Mouse (Mus musculus) cerebellum, adult 9-11 months (tissue): ENCODE measurements around the gene Ikbkg.
A peak's percentile ranks its signal among the peaks of the same experiment; 100 is the strongest.
"Not testable (repeated sequence)": the region's sequence is repeated elsewhere in the genome, so short reads cannot be mapped to it uniquely, and the experiment has no call there.

Experiments
- DNase-seq: peaks from one replicate; pipeline ENCODE4 v3.0.0; 2022

The Ikbkg gene

DNA sequence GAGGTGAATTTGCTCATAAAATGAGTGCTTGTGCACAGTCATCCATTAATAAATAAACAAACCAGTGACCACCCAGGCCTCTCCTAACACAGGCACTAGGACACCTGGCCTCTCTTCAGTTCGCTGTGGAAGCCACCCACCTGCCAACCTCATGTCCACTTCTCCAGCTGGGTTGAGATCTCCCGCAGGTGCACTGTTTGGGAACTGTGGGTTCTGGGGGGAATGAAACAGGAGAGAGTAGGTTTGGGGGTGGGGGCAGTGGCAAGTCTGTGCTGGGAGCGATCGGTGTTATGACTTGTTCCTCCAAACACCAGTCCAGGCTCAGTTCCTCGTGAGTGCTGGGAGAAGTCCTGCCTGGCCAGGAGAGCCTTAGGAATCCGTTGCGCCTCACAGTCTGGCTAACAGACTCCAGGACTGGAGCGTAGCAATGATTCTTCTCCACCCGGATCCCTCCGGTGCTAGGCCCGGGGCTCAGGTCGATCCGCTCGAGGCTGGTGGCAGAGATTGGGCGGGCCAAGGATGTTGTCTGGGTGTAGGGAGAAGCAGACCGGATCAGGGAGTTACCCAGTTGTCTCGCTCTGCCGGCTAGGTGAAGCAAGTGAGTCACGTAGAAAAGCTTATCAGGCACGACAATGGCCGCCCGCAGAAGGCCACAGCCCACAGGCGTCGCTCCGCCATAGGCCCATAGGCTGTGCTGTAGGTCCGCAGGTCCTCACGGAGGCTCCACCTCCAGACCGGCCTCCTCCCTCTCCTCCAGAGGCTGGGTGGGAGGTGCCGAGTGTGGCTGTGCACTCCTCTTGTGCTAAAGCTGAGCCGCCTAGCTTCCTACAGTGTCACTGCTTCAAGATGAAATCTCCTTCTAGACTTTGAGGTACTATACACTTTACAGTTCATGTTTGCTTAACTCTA, at the start of gene Ikbkg, which contains the start of gene Fam3a:
Gene Ikbkg (plus strand): TSS at position 756 of the 909 bp plus-strand sequence.
Gene Fam3a (minus strand): TSS at position 738 of the 909 bp plus-strand sequence.
- DNase-seq, result peak; percentile 88

DNA sequence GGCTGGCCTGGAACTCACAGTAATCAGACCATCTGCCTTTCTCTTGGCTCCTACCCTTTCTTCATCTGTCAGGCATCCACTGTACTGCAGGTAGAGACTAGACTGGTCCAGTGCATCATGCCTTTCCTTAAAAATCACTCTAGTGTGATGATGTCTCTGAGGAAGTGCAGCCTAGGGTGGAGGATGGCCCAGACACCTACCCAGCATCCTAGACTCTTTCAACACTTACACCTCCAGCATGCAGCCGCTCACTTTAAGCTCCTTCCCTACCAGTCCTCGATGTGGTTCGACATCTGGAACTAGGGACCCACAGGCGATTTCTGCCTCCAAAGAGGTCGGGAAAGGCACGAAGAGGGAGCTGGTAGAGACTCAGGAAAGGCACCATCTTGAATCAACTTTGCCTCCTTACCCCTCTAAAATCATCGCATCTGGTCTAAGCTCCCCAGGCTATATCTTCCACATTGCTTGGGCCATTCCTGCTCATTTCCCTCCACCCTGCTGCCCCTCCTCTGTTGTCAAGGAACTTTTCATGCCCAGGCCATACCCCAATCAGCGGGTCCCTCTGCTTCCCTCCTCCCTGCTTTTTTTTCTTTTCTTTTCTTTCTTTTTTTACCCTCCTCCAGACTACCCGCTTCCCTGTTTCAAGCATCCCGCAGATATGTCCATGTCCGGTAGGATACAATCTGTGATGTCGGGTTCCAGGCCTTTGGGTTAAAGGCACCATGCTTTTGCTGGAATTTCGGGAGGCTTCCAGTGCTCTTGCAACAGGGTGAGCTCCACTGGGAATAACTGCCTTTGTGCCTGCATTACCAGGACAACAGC, 40.2 kb upstream of the Ikbkg start:
- no peak for DNase-seq

DNA sequence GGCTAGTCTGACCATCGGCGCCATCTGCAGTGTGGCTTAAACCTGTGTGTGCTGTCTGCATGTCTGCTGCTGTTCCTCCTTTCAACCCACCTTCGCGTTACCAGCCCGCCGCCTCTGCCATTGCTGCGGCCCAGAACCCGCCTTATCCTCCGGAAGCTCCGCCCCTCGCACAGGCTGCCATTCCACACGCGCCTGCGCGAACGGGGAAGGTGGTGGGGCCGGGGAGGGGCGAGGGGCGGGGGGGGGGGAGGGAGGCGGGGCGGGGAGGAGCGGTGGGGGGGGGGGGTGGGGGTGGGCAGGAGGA, 39.7 kb upstream of the Ikbkg start, which contains the start of gene Lage3:
Gene Lage3 (minus strand): TSS at position 152 of the 304 bp plus-strand sequence.
- DNase-seq, result peak; percentile 85

DNA sequence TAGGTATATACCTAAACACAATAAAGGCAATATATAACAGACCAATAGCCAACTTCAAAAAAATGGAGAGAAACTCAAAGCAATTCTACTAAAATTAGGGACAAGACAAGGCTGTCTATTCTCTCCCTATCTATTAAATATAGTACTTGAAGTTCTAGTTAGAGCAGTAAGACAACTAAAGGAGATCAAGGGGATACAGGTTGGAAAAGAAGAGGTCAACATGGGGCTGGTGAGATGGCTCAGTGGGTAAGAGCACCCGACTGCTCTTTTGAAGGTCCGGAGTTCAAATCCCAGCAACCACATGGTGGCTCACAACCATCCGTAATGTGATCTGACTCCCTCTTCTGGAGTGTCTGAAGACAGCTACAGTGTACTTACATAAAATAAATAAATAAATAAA, 36.0 kb upstream of the Ikbkg start:
- DNase-seq, result not testable (repeated sequence)

DNA sequence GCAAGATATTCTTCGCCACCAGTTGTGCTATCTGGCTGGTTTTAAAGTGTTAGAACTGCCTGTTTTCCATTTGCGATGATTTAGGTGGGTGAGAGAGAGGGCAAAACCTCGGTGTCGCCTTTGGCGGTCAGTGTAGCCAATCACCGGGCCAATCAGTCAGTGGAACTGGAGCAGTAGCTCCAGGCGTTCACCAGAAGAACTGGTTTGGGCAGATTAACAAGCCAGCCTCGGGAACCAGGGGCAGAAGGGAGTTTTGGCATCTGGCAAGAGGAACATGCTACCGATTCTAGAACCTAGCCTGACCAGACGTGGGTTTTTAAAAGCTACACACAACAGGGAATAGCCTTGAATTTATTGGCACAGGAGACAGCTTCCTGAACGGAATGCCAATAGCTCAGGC, 33.9 kb upstream of the Ikbkg start:
- no peak for DNase-seq

DNA sequence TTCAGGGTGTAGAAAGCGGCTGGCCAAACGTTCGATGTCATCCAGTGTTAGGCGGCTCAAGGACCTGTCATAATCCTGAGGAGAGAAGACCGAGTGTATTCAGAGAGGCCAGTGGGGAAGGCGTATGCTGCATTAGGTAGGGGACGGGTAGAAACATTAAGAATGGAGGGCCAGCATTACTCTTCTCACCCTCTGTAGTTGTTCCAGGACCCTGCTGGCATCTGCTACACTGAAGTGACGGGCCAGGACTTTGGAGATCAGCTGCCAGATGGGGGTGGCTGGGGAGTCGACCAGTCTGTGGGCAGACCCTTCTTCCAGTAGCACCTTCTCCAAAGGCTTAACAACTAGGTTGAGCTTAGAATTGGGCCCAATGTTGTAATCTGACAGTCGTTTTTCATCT, 25.6 kb upstream of the Ikbkg start:
- DNase-seq, result no peak

DNA sequence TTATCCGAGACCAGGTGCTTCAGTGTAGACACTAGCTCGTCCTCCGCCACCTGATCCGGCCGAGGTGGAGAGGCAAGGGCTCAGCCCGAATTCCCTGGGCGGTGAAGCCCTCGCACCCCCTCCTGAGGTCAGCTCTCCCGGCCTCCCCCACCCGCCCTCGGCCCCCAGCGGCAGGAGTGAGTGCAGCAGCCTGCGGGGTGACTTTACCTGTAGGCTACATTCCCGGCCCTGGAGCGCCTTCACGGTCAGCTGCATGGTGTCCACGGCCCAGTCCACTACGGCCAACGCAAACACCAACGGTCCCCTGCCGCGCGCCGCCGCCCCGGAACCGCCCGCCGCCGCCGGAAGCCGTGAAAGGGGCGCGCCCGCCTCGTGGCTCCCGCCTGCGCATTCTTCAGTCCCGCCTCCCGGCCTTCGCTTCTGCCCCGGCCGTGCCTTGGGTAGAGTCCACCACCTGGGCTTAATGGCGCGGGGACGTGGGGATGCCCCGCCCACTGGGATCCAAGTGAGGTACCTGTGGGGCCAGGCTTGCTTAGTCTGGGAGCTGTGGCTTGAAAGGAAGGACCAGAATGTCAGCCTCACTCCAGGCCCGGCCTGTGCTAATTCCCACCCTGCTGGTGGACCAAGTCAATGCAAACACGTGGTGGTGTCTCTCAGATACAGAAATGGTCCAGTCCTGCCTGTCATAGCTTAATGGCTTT, 24.7 kb upstream of the Ikbkg start:
- DNase-seq, result peak; percentile 77

DNA sequence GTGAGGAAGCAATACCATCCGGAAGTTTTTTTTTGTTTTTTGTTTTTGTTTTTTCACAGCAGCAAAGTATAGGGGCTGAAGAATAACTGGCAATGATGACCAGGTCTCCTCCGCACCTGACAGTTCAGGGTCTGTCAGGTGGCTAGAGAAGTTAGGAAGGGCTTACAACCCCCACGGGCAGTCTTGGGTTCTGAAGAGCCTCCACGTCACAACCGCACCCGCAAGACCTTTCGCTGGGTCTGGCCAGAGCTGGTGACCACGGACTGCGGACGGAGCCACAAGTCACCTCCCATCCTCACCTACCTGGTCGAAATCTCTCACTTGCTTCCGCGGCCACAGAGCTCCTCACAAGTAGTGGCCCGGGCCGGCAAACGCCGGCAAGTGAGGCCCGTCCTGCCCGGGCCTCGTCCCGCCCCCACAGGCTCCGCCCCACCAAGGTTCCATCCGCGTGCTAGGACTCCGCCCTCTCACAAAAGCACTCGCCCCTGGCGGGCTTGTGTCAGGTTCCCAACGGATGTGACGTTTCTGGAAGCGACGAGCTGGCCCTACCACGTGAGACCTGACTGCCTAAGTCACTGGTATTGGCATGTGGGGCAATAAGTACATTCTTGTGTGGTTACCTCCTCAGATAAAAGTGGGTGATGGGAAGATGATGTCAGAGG, 20.1 kb upstream of the Ikbkg start, which contains the start of the genes Ubl4a and Slc10a3:
Gene Ubl4a (minus strand): TSS at position 331 of the 662 bp plus-strand sequence.
Gene Slc10a3 (minus strand): TSS at position 462 of the 662 bp plus-strand sequence.
- peak; percentile 85 for DNase-seq

DNA sequence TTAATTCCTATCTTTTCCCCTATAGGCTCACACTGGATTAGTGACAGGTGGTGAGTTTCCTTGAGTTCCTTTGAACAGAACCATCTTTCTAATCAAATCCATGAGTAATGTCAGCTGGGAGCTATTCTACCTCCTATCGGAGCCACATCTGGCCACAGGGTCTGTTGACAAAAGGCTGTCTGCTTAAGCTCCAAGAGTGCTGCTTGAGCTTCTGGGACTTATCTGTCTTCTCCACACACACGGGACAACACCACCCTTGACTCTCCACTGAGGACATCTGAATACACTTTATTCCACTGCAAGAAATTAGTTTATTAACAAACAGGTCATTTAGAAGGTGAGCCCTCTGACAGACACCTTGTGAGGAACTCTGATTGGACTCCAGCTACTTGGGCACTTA, 8.6 kb upstream of the Ikbkg start:
- DNase-seq, result no peak

DNA sequence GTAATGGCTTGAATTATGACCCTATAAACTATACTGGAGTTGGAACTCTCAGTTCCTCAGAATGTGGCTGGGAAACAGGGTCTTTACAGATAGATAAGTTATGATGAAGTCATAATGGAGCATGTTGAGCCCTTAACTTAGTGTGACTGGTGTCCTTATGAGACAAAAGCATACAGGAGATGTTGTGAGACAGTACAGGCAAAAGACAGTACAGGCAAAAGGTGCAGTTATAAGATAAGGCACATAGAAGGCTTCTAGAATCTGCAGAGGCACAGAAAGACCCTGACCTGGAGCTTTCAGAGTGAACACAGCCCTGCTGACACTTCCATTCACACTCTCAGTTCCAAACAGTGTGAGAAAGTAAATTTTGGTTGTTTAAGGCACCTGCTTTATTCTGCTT, 4.9 kb upstream of the Ikbkg start:
- DNase-seq, result no peak

DNA sequence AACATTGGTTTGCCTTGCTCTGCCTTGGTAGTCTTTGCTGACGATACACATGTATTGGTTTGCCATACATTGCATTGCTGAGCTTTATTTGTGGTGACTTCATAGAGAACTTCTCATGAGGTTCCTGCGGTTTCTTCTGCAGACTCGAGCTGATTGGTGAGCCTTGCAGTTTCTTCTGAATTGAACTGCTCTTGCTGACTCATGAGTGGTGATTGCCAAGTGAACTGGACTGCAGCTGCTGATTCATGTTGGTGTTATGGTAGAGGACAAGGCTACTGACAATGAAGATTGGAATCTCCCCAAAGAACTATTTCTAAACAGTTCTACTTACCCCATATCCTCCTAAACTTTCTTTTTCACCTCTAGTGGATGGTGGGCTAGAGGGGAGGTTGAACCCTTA, 7.0 kb downstream of the Ikbkg start:
- DNase-seq, result no peak

DNA sequence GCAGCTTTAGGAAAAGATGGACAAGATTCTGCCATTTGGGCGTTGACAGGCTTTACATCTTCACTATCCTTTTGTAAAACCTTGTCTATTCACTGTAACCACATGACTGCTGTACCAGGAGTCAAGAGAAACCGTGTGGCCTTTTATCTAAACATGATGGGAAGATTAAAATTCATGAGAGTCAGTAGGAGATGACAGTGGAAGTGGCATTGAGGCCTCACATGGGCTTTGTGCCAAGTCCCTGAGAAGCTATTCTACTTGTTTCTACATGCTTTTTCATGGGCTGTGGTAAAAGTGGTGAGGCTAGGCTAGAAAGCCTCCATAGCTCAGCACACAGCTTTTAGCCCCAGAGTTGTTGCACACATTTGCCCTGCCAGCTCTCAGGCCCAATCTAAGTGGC, 15.2 kb downstream of the Ikbkg start:
- DNase-seq, result no peak

DNA sequence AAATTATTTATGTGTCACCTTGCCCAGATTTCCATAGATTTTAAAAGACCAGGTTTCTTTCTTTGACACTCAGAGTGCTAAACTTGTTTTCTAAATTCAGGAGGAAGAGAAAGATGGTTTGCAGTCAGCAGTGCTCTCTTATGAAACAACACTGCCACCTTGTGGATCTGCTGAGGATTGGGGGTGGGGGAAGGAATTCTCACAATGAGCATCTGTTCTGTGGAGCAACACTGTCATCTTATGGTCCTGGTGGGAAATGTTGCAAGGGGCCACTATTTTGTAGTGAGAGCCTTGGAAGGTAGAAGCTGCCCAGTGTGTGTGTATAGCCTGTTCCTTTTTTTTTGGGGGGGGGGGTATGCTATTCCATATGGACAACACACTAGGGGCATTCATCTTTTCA, 20.3 kb downstream of the Ikbkg start:
- peak; percentile 72 for DNase-seq

DNA sequence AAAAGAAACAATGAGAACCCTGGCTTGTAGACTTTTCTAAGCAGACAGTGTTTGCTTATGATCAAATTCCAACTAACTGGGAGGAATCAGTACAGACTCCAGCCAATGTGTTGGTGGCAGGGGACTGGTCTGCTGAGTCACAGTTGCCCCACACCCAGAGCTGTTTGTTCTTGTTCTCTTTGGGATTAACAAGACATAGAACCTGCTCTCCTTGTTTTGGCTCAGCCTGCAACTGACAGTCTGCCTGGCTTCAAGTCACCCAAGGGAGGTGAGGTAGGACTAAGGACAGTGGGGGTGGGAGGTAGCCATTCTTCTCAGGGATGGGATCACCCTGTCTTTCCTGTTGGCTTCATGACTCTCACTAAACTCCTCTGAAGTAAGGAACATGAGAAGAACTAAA, 31.4 kb downstream of the Ikbkg start:
- DNase-seq, result no peak

DNA sequence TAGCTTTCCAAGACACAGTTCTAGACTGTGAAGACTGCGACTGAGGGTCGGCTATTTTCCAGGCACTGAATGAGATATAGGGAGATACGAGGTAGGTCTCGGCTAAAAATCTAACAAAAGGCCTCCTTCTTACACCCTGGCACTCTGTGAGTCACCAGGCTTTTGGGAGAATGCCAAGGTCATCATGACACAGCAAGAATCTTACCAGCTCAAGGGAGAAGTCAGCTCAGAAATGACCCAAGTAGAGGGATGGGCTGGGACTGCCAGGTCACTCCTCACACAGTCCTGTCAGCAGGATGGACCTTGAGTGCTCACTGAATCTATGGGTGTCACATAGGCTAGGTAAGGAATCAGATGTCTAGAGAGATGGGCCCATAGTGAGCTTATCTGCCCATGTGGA, 32.1 kb downstream of the Ikbkg start:
- DNase-seq, result no peak

DNA sequence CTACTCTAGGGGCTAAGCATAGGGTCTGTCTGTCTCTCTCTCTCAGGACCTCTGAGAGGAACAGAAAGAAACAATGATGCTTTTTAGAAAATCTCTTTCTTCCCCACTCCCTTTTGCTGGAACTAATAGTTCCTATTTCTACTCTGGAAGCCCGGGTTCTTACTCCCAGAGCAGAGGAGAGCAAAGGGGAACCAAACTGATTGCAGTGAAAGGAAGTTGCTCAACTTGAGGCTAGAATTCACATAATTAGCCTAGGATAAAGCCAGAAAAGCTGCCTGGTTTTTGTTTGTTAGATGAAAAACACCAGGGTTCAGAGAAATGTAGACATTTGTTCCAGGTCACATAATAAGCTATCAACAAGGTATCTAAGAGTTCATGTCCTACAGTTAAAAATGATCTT, 33.2 kb downstream of the Ikbkg start:
- no peak for DNase-seq

DNA sequence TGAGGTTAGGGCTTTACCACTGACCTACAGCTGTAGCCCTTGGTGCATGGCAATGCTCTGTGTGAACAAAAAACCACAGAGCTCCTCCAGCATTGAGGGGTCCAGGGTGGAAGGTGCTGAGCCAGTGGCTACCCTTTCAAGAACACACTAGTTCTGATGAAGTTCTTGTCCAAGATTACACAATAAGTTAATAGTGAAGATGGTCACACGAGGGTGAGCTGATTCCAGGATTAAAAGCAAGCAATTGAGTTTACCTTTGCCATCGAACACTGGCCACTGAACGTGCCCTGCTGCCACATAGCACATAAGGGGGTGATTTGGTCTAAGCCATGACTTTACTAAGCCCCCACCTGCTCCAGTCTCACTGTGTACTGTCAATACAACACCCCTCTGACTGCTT, 34.0 kb downstream of the Ikbkg start:
- DNase-seq, result no peak

DNA sequence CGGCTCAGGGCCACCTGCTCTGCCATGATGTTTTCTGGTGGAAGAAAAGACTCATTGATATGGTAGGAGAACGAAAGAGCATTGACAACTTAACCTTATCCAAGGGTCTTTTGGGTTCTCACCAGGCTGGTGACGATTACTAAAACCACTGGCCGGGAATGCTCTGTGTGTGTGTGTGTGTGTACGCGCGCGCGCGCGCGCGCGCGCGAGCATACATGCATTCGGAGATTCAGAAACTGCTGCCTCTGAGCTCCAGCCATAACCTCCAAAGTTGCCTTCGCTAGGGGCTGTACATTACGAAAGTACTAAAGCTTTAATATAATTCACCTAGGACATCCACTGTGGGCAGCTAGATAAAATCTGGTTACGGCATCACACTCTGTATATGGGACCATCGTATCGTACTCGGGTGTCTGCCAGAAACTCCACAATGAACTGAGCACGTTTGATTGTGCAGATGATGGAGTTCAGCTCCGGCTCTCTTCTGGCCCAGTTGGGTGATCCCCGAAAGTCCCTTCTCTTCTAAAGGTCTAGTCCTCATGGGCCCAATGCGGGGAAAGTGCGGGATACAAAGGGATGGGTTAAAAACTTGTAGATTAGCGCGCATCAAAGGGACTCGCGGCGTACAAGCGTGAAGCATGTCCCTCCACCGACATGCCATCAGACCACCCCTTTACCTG, 35.2 kb downstream of the Ikbkg start:
- DNase-seq, result no peak

DNA sequence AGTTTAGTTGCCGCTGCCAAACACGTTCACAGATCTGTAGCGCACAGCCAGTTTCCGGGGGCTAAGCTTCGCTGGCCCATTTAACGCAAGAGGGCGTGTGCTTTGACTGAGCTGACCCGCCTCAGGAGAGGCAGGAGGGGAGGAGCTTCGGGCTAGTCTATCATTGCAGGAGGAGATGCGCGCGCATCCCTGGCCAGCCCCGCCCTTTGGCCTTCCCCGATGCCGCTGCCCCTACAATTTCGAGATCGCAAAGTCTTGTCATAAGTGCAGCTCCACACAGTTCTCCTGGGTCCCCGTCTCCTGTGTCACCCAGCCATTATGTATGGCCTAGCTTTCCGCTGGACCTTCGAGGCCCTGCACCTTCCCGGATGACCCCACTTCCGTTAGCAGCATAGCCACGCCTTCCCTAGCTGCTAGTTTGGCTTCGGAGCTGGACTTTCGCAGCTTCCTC, 35.8 kb downstream of the Ikbkg start, which contains the start of gene G6pdx:
Gene G6pdx (minus strand): TSS at position 369 of the 451 bp plus-strand sequence.
- peak; percentile 92 for DNase-seq

DNA sequence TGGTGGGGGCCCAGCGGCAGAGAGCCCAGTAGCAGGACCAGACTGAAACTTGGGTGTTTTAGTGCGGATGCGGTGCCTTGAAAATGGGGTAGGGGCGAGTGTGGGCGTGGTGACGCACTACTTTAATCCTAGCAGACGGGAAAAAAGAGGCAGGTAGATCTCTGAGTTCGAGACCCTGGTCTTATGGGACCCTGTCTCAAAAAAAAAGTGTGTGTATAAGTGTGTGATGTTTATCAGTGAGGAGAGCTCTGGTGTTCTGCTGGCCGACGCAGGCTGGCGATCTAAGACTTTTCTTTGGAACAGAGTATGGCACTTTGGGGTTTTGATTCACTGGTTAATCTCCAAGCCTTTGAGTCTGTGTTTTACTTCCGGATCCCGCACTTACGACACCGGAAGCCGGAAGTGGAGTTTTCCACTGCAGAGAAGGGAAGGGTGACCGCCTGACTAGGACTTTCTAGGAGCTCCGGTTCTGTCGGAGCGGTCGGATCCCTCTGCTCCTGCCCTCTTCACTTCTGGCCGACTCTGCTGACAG, 36.3 kb downstream of the Ikbkg start:
- DNase-seq, result peak; percentile 78

DNA sequence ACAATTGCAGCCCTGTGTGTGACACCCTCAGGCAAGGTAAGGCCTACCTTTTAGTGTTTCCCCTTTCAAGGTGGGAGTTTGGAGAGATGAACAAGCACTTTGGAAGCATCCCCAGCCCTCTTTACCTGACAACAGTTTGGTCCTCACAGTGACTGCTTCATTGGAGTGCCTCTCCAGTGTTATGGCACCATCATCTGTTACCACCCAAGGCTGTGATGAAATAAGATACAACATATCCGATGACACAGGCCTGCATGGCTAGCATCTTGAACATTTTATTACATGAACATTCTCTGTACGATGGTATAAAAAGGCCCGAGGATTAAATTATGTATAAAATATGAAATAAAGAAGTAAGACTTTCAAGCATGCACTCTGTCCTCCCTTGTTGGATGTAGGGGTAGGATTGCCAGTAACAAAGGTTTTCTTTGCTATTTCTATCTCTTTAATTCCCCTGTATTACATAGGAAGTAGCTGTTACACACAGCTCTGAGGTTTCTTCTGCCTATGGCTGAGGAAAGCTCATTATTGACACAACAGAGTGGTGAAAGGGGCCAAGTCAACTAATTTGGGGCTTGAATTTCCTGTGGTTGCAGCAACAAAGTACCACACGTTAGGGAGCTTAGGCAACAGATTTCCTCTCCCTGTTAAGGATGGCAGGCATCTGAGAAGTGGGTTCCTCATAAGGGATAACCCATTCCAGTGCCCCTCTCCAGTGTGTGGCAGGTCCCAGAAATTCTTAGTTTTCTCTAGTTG, 58.2 kb downstream of the Ikbkg start:
- no peak for DNase-seq
